12 mouse cellular contexts compared by ENCODE assay signal in the genomic region with DNA sequence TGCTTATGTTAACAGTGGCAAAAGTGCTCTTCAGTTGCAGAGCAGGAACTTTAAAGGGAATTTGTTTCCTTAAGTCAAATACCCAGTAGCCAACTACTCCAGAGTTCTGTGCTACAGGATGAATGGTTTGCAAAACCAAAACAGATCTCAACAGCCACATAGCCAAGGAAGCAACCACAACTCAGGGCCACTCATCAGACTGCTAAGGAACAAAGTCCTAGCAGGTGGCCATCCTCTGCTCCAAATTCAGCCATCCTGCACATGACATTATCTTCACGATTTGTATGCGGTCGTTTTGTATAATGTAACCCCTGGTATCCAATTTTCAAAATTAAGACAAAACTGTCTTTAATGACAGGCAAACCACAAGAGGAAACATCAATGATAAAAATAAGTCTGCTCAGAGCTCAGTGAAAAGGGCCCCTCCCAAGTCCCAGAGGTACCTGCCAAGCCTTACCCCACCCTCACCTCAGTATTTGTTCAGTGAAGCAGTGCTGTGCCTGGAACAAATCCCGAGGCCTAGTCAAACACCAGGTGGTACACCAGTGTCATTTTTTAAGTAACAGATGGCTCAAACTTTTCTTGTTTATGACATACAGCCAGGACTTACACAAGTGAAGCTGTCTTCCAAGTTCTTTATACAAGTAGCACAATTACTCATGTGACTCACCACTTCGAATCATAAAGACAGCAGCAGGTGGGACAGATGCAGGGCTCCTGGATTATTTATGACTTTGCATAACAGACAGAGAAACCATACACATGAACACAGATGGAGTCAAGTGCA.
A peak's percentile ranks its signal among the peaks of the same experiment; 100 is the strongest.
DNase-seq lines count a peak whose midpoint lies in the region; ATAC-seq and TF ChIP-seq lines count a peak whose summit lies in the region.
"Had no signal": no experiment of that assay in that cellular context is flagged by ENCODE, and none has a peak within 500 bp of the region (broad histone marks: within the 10 kb centered on the region; RNA-seq: fewer than 3 reads in every experiment).

No protein-coding gene starts in this region.

- H3K4me1 ChIP-seq in embryonic facial prominence, embryonic 14.5 days (ENCODE audit: control insufficient read depth, insufficient read depth, low read length): 0 out of 2 replicates have a peak, but pooled peaks cover 5% of the 10 kb centered on the region
- peaks cover 8% of the 10 kb centered on the region; the same call in 1 of the 2 replicates for H3K4me1 ChIP-seq in embryonic facial prominence, embryonic 10.5 days
- no peaks in the 10 kb centered on the region for H3K4me1 ChIP-seq in forebrain, postnatal 0 days (ENCODE audit: insufficient read depth)
- 0 out of 2 replicates have a peak, but pooled peaks cover 3% of the 10 kb centered on the region for H3K4me1 ChIP-seq in heart, embryonic 11.5 days (ENCODE audit: control insufficient read depth, insufficient read depth, low read length)
- H3K4me1 ChIP-seq: kidney, embryonic 15.5 days; liver, embryonic 15.5 days had no signal

- no peaks in the 10 kb centered on the region for H3K27me3 ChIP-seq in embryonic facial prominence, embryonic 14.5 days (replicated peaks; ENCODE audit: control insufficient read depth, insufficient read depth, low read length)
- H3K27me3 ChIP-seq in embryonic facial prominence, embryonic 10.5 days (replicated peaks; ENCODE audit: low read depth, poor library complexity, severe bottlenecking): no peaks in the 10 kb centered on the region
- H3K27me3 ChIP-seq in forebrain, postnatal 0 days (ENCODE audit: insufficient read depth, low read length): no peaks in the 10 kb centered on the region
- H3K27me3 ChIP-seq in heart, embryonic 11.5 days (ENCODE audit: control insufficient read depth, insufficient read depth, low read length): no peaks in the 10 kb centered on the region
- H3K27me3 ChIP-seq: embryonic facial prominence, embryonic 13.5 days; heart, embryonic 12.5 days; kidney, embryonic 15.5 days; liver, embryonic 15.5 days had no signal

- peak; percentile 76 for DNase-seq in embryonic facial prominence, embryonic 14.5 days (ENCODE audit: low spot score)
- DNase-seq in embryonic facial prominence, embryonic 10.5 days (ENCODE audit: low spot score): no peak
- DNase-seq in lung, postnatal 36 days: peak; percentile 32
- DNase-seq in lung, postnatal 14 days: no peak
- peak; percentile 43 for DNase-seq in forebrain, postnatal 0 days
- DNase-seq in retina, embryonic 14.5 days (ENCODE audit: low spot score): peak; percentile 44

- no peaks in the 10 kb centered on the region for H3K9me3 ChIP-seq in embryonic facial prominence, embryonic 14.5 days (ENCODE audit: control insufficient read depth, low read length)
- no peaks in the 10 kb centered on the region for H3K9me3 ChIP-seq in embryonic facial prominence, embryonic 10.5 days
- no peaks in the 10 kb centered on the region for H3K9me3 ChIP-seq in forebrain, postnatal 0 days (ENCODE audit: low read length)
- H3K9me3 ChIP-seq in heart, embryonic 11.5 days (replicated peaks; ENCODE audit: control insufficient read depth, low read length): no peaks in the 10 kb centered on the region
- H3K9me3 ChIP-seq: embryonic facial prominence, embryonic 13.5 days; heart, embryonic 12.5 days; kidney, embryonic 15.5 days; liver, embryonic 15.5 days had no signal

- no peak overlapping the region for H3K27ac ChIP-seq in embryonic facial prominence, embryonic 14.5 days (replicated peaks; ENCODE audit: low read depth, low read length)
- no peak overlapping the region for H3K27ac ChIP-seq in embryonic facial prominence, embryonic 10.5 days (replicated peaks)
- no peak overlapping the region for H3K27ac ChIP-seq in forebrain, postnatal 0 days (ENCODE audit: low read depth, low read length)
- no peak overlapping the region for H3K27ac ChIP-seq in heart, embryonic 11.5 days (ENCODE audit: low read depth, low read length)
- H3K27ac ChIP-seq: embryonic facial prominence, embryonic 13.5 days; kidney, embryonic 15.5 days; liver, embryonic 15.5 days had no signal

- H3K9ac ChIP-seq in embryonic facial prominence, embryonic 14.5 days (ENCODE audit: low read depth, low read length): no peak overlapping the region
- H3K9ac ChIP-seq in forebrain, postnatal 0 days: no peak overlapping the region
- H3K9ac ChIP-seq in heart, embryonic 11.5 days (ENCODE audit: low read depth, low read length): no peak overlapping the region
- H3K9ac ChIP-seq: embryonic facial prominence, embryonic 13.5 days; heart, embryonic 12.5 days; kidney, embryonic 15.5 days; liver, embryonic 15.5 days had no signal

- peak; percentile 87 for ATAC-seq in embryonic facial prominence, embryonic 14.5 days (ENCODE audit: low read depth)
- ATAC-seq in forebrain, postnatal 0 days: peak; percentile 71
- ATAC-seq in heart, embryonic 11.5 days (replicated peaks; ENCODE audit: insufficient number of reproducible peaks, low FRiP score, low TSS enrichment): no peak
- ATAC-seq in inflammation-experienced regulatory T-cells, adult 6 months: no peak

- no peak overlapping the region for H3K4me2 ChIP-seq in embryonic facial prominence, embryonic 14.5 days (ENCODE audit: low read depth, low read length)
- no peak overlapping the region for H3K4me2 ChIP-seq in forebrain, postnatal 0 days (ENCODE audit: low read depth)
- H3K4me2 ChIP-seq in heart, embryonic 11.5 days: no peak overlapping the region
- H3K4me2 ChIP-seq: embryonic facial prominence, embryonic 13.5 days; heart, embryonic 12.5 days; kidney, embryonic 15.5 days; liver, embryonic 15.5 days had no signal

- 70% methylated on average over 5 of the region's 5 CpGs for WGBS in embryonic facial prominence, embryonic 14.5 days
- 89% methylated on average over 5 of the region's 5 CpGs for WGBS in embryonic facial prominence, embryonic 10.5 days
- 53% methylated on average over 5 of the region's 5 CpGs for WGBS in forebrain, postnatal 0 days
- 88% methylated on average over 5 of the region's 5 CpGs for WGBS in heart, embryonic 11.5 days (ENCODE audit: insufficient replicate concordance)

- H3K4me3 ChIP-seq in embryonic facial prominence, embryonic 14.5 days (ENCODE audit: low read depth, low read length): no peak overlapping the region
- H3K4me3 ChIP-seq in embryonic facial prominence, embryonic 10.5 days: no peak overlapping the region
- no peak overlapping the region for H3K4me3 ChIP-seq in forebrain, postnatal 0 days (ENCODE audit: low read depth, low read length)
- no peak overlapping the region for H3K4me3 ChIP-seq in heart, embryonic 11.5 days (ENCODE audit: low read depth, low read length)
- H3K4me3 ChIP-seq: embryonic facial prominence, embryonic 13.5 days; heart, embryonic 12.5 days; kidney, embryonic 15.5 days; liver, embryonic 15.5 days had no signal

- no peaks in the 10 kb centered on the region for H3K36me3 ChIP-seq in embryonic facial prominence, embryonic 14.5 days (ENCODE audit: control insufficient read depth, insufficient read depth, low read length)
- no peaks in the 10 kb centered on the region; the same call in 1 of the 2 replicates for H3K36me3 ChIP-seq in embryonic facial prominence, embryonic 10.5 days (replicated peaks)
- H3K36me3 ChIP-seq in forebrain, postnatal 0 days (ENCODE audit: insufficient read depth): no peaks in the 10 kb centered on the region
- H3K36me3 ChIP-seq in heart, embryonic 11.5 days (ENCODE audit: control insufficient read depth, insufficient read depth, low read length): no peaks in the 10 kb centered on the region
- H3K36me3 ChIP-seq: embryonic facial prominence, embryonic 13.5 days; heart, embryonic 12.5 days; kidney, embryonic 15.5 days; liver, embryonic 15.5 days had no signal

- no peak for TF ChIP-seq CTCF in forebrain, postnatal 0 days (IDR thresholded peaks at IDR 0.05; ENCODE audit: low read depth)

Comparison
In these comparisons a context has a peak if more than half of its experiments do, and no peak if none do; other contexts are left out.
1. DNase-seq: peak in embryonic facial prominence, embryonic 14.5 days (single experiment), lung, postnatal 36 days (single experiment), forebrain, postnatal 0 days (single experiment) and retina, embryonic 14.5 days (single experiment); none in embryonic facial prominence, embryonic 10.5 days (single experiment) and lung, postnatal 14 days (single experiment).
2. ATAC-seq: peak in embryonic facial prominence, embryonic 14.5 days (single experiment) and forebrain, postnatal 0 days (single experiment); none in heart, embryonic 11.5 days (single experiment) and inflammation-experienced regulatory T-cells, adult 6 months (single experiment).